Mouse (Mus musculus) myocyte (in vitro differentiated cells): ENCODE data around the gene Duox2.

Source experiments
- CEBPB ChIP-seq: IDR thresholded peaks from 2 replicates; pipeline ENCODE4 v1.6.1; 2011; ENCODE audit warnings: mild to moderate bottlenecking, moderate library complexity; ENCODE audit not compliant: poor library complexity, insufficient read depth, severe bottlenecking
- E2F4 ChIP-seq: IDR thresholded peaks from one replicate; pipeline ENCODE4 v1.6.1; 2011; ENCODE audit warnings: mild to moderate bottlenecking, control low read depth, moderate library complexity; ENCODE audit not compliant: insufficient read depth
- MAX ChIP-seq: IDR thresholded peaks from one replicate; pipeline ENCODE4 v1.6.1; 2011; ENCODE audit warnings: low read depth, mild to moderate bottlenecking, control low read depth
- POLR2A ChIP-seq: IDR thresholded peaks from one replicate; pipeline ENCODE4 v1.6.1; 2011; ENCODE audit warnings: low read depth, mild to moderate bottlenecking, control low read depth, moderate library complexity; ENCODE audit not compliant: insufficient read length
- POLR2AphosphoS2 ChIP-seq: IDR thresholded peaks from one replicate; pipeline ENCODE4 v1.6.1; 2011; ENCODE audit warnings: low read depth, control low read depth; ENCODE audit not compliant: insufficient read length
- REST ChIP-seq: IDR thresholded peaks from one replicate; pipeline ENCODE4 v1.6.1; 2011; ENCODE audit warnings: mild to moderate bottlenecking, control low read depth, moderate library complexity; ENCODE audit not compliant: insufficient read depth, insufficient read length
- TCF12 ChIP-seq: IDR thresholded peaks from one replicate; pipeline ENCODE4 v1.6.1; 2011; ENCODE audit warnings: mild to moderate bottlenecking, control low read depth; ENCODE audit not compliant: poor library complexity, insufficient read depth, severe bottlenecking
- USF1 ChIP-seq: IDR thresholded peaks from one replicate; pipeline ENCODE4 v1.6.1; 2011; ENCODE audit warnings: low read depth, mild to moderate bottlenecking, control low read depth, moderate library complexity

- TF ChIP-seq POLR2AphosphoS2 = no peak
- TF ChIP-seq POLR2A = no peak
- no peak for TF ChIP-seq E2F4
- no peak for TF ChIP-seq USF1
- TF ChIP-seq MAX = no peak
- no peak for TF ChIP-seq TCF12
- TF ChIP-seq CEBPB = no peak
- TF ChIP-seq REST = no peak
Observed at GRCm38 (mm10) chr2:122325361-122325760, 27.1 kb upstream of the Duox2 start.
